Mouse (Mus musculus): ENCODE results near the gene Pced1a. TPM values are rescaled to one million over a fixed set of nuclear protein-coding genes. Genes with fewer than 3 reads are reported as not detected.
"Not testable (repeated sequence)": the region's sequence is repeated elsewhere in the genome, so short reads cannot be mapped to it uniquely, and the experiment has no call there.

Pced1a gene
- polyA plus RNA-seq, 1 experiment from 2014 or later, result 14.6 TPM

- H3K4me2 ChIP-seq, result no peak overlapping the region
- 74% methylated on average over 6 of the region's 6 CpGs for WGBS
- H3K9me3 ChIP-seq, result 0 out of 2 replicates have a peak, but pooled peaks cover 4% of the 10 kb centered on the region
- H3K36me3 ChIP-seq, result 0 out of 2 replicates have a peak, but pooled peaks cover under 1% of the 10 kb centered on the region
- H3K27me3 ChIP-seq, result no peaks in the 10 kb centered on the region
- no peak for ATAC-seq (ENCODE audit: insufficient number of reproducible peaks, insufficient read depth, low FRiP score, low TSS enrichment, low read depth)
- H3K27ac ChIP-seq, result no peak overlapping the region
- H3K9ac ChIP-seq (replicated peaks), result no peak overlapping the region
- no peaks in the 10 kb centered on the region; the same call in 1 of the 2 replicates for H3K4me1 ChIP-seq (replicated peaks)
- H3K4me3 ChIP-seq (replicated peaks), result no peak overlapping the region
These were observed 40.6 kb downstream of the Pced1a start for GRCm38 (mm10) chr2:130383895-130384294.

- H3K9ac ChIP-seq (replicated peaks), result no peak overlapping the region
- WGBS, result 45% methylated on average over 3 of the region's 3 CpGs
- no peaks in the 10 kb centered on the region; the same call in 1 of the 2 replicates for H3K4me1 ChIP-seq (replicated peaks)
- no peak for ATAC-seq (ENCODE audit: insufficient number of reproducible peaks, insufficient read depth, low FRiP score, low TSS enrichment, low read depth)
- H3K27ac ChIP-seq, result no peak overlapping the region
- H3K4me2 ChIP-seq, result no peak overlapping the region
- H3K36me3 ChIP-seq, result no peaks in the 10 kb centered on the region
- H3K27me3 ChIP-seq, result no peaks in the 10 kb centered on the region
- H3K4me3 ChIP-seq (replicated peaks), result no peak overlapping the region
- H3K9me3 ChIP-seq, result 0 out of 2 replicates have a peak, but pooled peaks cover 4% of the 10 kb centered on the region
These were observed 41.3 kb downstream of the Pced1a start for GRCm38 (mm10) chr2:130383205-130383604.

- Histone ChIP-seq H3K4me3 (replicated peaks) (no peak overlapping the region), H3K27ac (no peak overlapping the region), H3K36me3 (no peaks in the 10 kb centered on the region), H3K4me1 (replicated peaks) (no peaks in the 10 kb centered on the region), H3K27me3 (peaks cover 4% of the 10 kb centered on the region; the same call in 1 of the 2 replicates), H3K4me2 (no peak overlapping the region), H3K9me3 (no peaks in the 10 kb centered on the region), H3K9ac (replicated peaks) (no peak overlapping the region)
- WGBS, result 81% methylated on average over 4 of the region's 4 CpGs
- no peak for ATAC-seq (ENCODE audit: insufficient number of reproducible peaks, insufficient read depth, low FRiP score, low TSS enrichment, low read depth)
These were observed 49.5 kb downstream of the Pced1a start for GRCm38 (mm10) chr2:130374951-130375350.

- 15% methylated on average over 1 of the region's 1 CpGs for WGBS
- not testable (repeated sequence) for H3K9ac ChIP-seq (replicated peaks); H3K4me2 ChIP-seq
These were observed 51.5 kb downstream of the Pced1a start for GRCm38 (mm10) chr2:130373026-130373425.

GRCm38 (mm10) chr2:130367386-130367785, 57.1 kb downstream of the Pced1a start:
- Histone ChIP-seq H3K4me2 (no peak overlapping the region), H3K4me3 (replicated peaks) (no peak overlapping the region), H3K27me3 (peaks cover 52% of the 10 kb centered on the region), H3K4me1 (replicated peaks) (peaks cover 6% of the 10 kb centered on the region), H3K27ac (no peak overlapping the region), H3K36me3 (no peaks in the 10 kb centered on the region), H3K9me3 (no peaks in the 10 kb centered on the region), H3K9ac (replicated peaks) (no peak overlapping the region)
- WGBS, result 76% methylated on average over 4 of the region's 4 CpGs
- no peak for ATAC-seq (ENCODE audit: insufficient number of reproducible peaks, insufficient read depth, low FRiP score, low TSS enrichment, low read depth)

More at GRCm38 (mm10) chr2:130373026-130373425, 51.5 kb downstream of the Pced1a start:
- H3K4me3 ChIP-seq (replicated peaks); H3K4me1 ChIP-seq (replicated peaks); H3K9me3 ChIP-seq; H3K27ac ChIP-seq; H3K36me3 ChIP-seq; ATAC-seq (ENCODE audit: insufficient number of reproducible peaks, insufficient read depth, low FRiP score, low TSS enrichment, low read depth); H3K27me3 ChIP-seq: not testable (repeated sequence)

Other genes starting within 250 kb of the Pced1a start
- 691 and 736 TPM in 2 replicates for gene Snrpb, start 245.3 kb downstream of the Pced1a start, polyA plus RNA-seq (2016; fragmentation: Nextera tagmentation; extraction: Ambion mirVana)
- gene Tmc2, start 229.5 kb downstream of the Pced1a start, polyA plus RNA-seq (2016; fragmentation: Nextera tagmentation; extraction: Ambion mirVana), result not detected in 2 replicates
- gene Nop56, start 150.3 kb downstream of the Pced1a start, polyA plus RNA-seq (2016; fragmentation: Nextera tagmentation; extraction: Ambion mirVana), result 391 and 407 TPM in 2 replicates
- 141 and 144 TPM in 2 replicates for gene Idh3b, start 140.2 kb downstream of the Pced1a start, polyA plus RNA-seq (2016; fragmentation: Nextera tagmentation; extraction: Ambion mirVana)
- gene Ebf4, start 129.5 kb downstream of the Pced1a start, polyA plus RNA-seq (2016; fragmentation: Nextera tagmentation; extraction: Ambion mirVana), result 2.1 and 3.6 TPM in 2 replicates
- gene Cpxm1, start 27.1 kb downstream of the Pced1a start, polyA plus RNA-seq (2016; fragmentation: Nextera tagmentation; extraction: Ambion mirVana), result 91.6 and 100 TPM in 2 replicates
- gene Gm28372, start 19.5 kb downstream of the Pced1a start, polyA plus RNA-seq (2016; fragmentation: Nextera tagmentation; extraction: Ambion mirVana), result 0.11 and 0.18 TPM in 2 replicates
- not detected in 2 replicates for gene 1700020A23Rik, start 19.4 kb downstream of the Pced1a start, polyA plus RNA-seq (2016; fragmentation: Nextera tagmentation; extraction: Ambion mirVana)
- not detected in 2 replicates for gene Tmem239, start 18.2 kb downstream of the Pced1a start, polyA plus RNA-seq (2016; fragmentation: Nextera tagmentation; extraction: Ambion mirVana)
- 121 and 133 TPM in 2 replicates for gene Vps16, start 362 bp downstream of the Pced1a start, polyA plus RNA-seq (2016; fragmentation: Nextera tagmentation; extraction: Ambion mirVana)
- gene Ptpra, start 25.6 kb upstream of the Pced1a start, polyA plus RNA-seq (2016; fragmentation: Nextera tagmentation; extraction: Ambion mirVana), result 108 and 115 TPM in 2 replicates
- 79.0 and 80.7 TPM in 2 replicates for gene Mrps26, start 139.0 kb upstream of the Pced1a start, polyA plus RNA-seq (2016; fragmentation: Nextera tagmentation; extraction: Ambion mirVana)
- gene Oxt, start 151.5 kb upstream of the Pced1a start, polyA plus RNA-seq (2016; fragmentation: Nextera tagmentation; extraction: Ambion mirVana), result not detected in 2 replicates
- gene Avp, start 157.9 kb upstream of the Pced1a start, polyA plus RNA-seq (2016; fragmentation: Nextera tagmentation; extraction: Ambion mirVana), result not detected in 2 replicates
- gene Fastkd5, start 205.3 kb upstream of the Pced1a start, polyA plus RNA-seq (2016; fragmentation: Nextera tagmentation; extraction: Ambion mirVana), result 18.7 and 20.3 TPM in 2 replicates
- 15.6 and 16.0 TPM in 2 replicates for gene Ubox5, start 205.3 kb upstream of the Pced1a start, polyA plus RNA-seq (2016; fragmentation: Nextera tagmentation; extraction: Ambion mirVana)
- 5.4 and 5.7 TPM in 2 replicates for gene Lzts3, start 218.1 kb upstream of the Pced1a start, polyA plus RNA-seq (2016; fragmentation: Nextera tagmentation; extraction: Ambion mirVana)
- 49.4 and 54.5 TPM in 2 replicates for gene Ddrgk1, start 240.0 kb upstream of the Pced1a start, polyA plus RNA-seq (2016; fragmentation: Nextera tagmentation; extraction: Ambion mirVana)
- gene Itpa, start 242.9 kb upstream of the Pced1a start, polyA plus RNA-seq (2016; fragmentation: Nextera tagmentation; extraction: Ambion mirVana), result 142 and 148 TPM in 2 replicates